Mouse (Mus musculus) heart, postnatal 0 days (tissue): ENCODE measurements around the gene Tll2. TPM values are rescaled to one million over a fixed set of nuclear protein-coding genes. Genes with fewer than 3 reads are reported as not detected.

Source experiments
- ATAC-seq: fragments of 200-750 bp; cut with Nextera tagmentation; 2 replicates; pipeline ENCODE4 v1.8.0; 2017; ENCODE audit warnings: low read depth, moderate number of reproducible peaks, moderate library complexity; ENCODE audit not compliant: insufficient read depth
- DNase-seq: peaks from one replicate; pipeline ENCODE4 v3.0.0-alpha.2; 2016; ENCODE audit warnings: low spot score
- H3K27ac ChIP-seq: fragments of 300-500 bp; sonication (generic); 2 replicates; pipeline ENCODE4 v1.5.1; 2014; ENCODE audit warnings: low read depth, mild to moderate bottlenecking
- H3K27me3 ChIP-seq: fragments of 300-500 bp; sonication (generic); 2 replicates; pipeline ENCODE4 v1.6.1; 2014; ENCODE audit warnings: low read length, mixed read lengths; ENCODE audit not compliant: control insufficient read depth, insufficient read depth
- H3K36me3 ChIP-seq: fragments of 300-500 bp; sonication (generic); replicated peaks from 2 replicates; pipeline ENCODE4 v1.6.1; 2014; ENCODE audit warnings: low read length, mixed read lengths; ENCODE audit not compliant: control insufficient read depth, insufficient read depth
- H3K4me1 ChIP-seq: fragments of 300-500 bp; sonication (generic); 2 replicates; pipeline ENCODE4 v1.6.1; 2014; ENCODE audit warnings: antibody characterized with exemption; ENCODE audit not compliant: control insufficient read depth, insufficient read depth
- H3K4me2 ChIP-seq: fragments of 300-500 bp; sonication (generic); 2 replicates; pipeline ENCODE4 v1.6.1; 2014; ENCODE audit warnings: low read depth, mild to moderate bottlenecking, low read length, moderate library complexity
- H3K4me3 ChIP-seq: fragments of 300-500 bp; sonication (generic); 2 replicates; pipeline ENCODE4 v1.5.1; 2014; ENCODE audit warnings: low read depth, low read length
- H3K9ac ChIP-seq: fragments of 300-500 bp; sonication (generic); replicated peaks from 2 replicates; pipeline ENCODE4 v1.6.1; 2014; ENCODE audit warnings: low read depth, low read length, mixed read lengths
- H3K9me3 ChIP-seq: fragments of 300-500 bp; sonication (generic); replicated peaks from 2 replicates; pipeline ENCODE4 v1.6.1; 2016; ENCODE audit warnings: low read length; ENCODE audit not compliant: control insufficient read depth
- CTCF ChIP-seq: IDR thresholded peaks from 2 replicates; pipeline ENCODE4 v1.5.1; 2016; ENCODE audit warnings: antibody characterized with exemption, control low read depth, low read depth
- EP300 ChIP-seq: IDR thresholded peaks from 2 replicates; pipeline ENCODE4 v1.6.1; 2016; ENCODE audit warnings: antibody characterized with exemption, low read depth
- WGBS: fragments of 180-500 bp; shearing (Covaris S2); extraction: QIAGEN DNeasy Blood & Tissue Kit; methylation state at CpG from one replicate; pipeline ENCODE4 v1.1.7; 2014; 5-methylcytosine and 5-hydroxymethylcytosine counted together
- polyA plus RNA-seq: library from polyadenylated mRNA; unstranded; fragments of >200 nt; fragmentation: Nextera tagmentation; extraction: Ambion mirVana; gene quantifications from 2 replicates; pipeline ENCODE4 v1.2.1, GENCODE M21; 2015
- total RNA-seq: library from RNA; depleted of rRNA; stranded (reverse); fragments of >200 nt; gene quantifications from 2 replicates; pipeline ENCODE4 v1.2.3, GENCODE M21; 2014; ENCODE audit warnings: low replicate concordance; rRNA removed

Tll2 gene
- total and polyA plus RNA-seq, 2 experiments from 2014 or later: 0.15 TPM

- Histone ChIP-seq H3K4me3 (no peak overlapping the region), H3K4me1 (no peaks in the 10 kb centered on the region), H3K36me3 (no peaks in the 10 kb centered on the region), H3K27ac (no peak overlapping the region), H3K27me3 (no peaks in the 10 kb centered on the region), H3K4me2 (no peak overlapping the region), H3K9me3 (no peaks in the 10 kb centered on the region), H3K9ac (no peak overlapping the region)
- DNase-seq (no peak), ATAC-seq (no peak)
- 65% methylated on average over 3 of the region's 3 CpGs for WGBS
- no peak for TF ChIP-seq CTCF
- no peak for TF ChIP-seq EP300
These were observed 158.5 kb downstream of the Tll2 start for GRCm38 (mm10) chr19:41048187-41048559.

DNA sequence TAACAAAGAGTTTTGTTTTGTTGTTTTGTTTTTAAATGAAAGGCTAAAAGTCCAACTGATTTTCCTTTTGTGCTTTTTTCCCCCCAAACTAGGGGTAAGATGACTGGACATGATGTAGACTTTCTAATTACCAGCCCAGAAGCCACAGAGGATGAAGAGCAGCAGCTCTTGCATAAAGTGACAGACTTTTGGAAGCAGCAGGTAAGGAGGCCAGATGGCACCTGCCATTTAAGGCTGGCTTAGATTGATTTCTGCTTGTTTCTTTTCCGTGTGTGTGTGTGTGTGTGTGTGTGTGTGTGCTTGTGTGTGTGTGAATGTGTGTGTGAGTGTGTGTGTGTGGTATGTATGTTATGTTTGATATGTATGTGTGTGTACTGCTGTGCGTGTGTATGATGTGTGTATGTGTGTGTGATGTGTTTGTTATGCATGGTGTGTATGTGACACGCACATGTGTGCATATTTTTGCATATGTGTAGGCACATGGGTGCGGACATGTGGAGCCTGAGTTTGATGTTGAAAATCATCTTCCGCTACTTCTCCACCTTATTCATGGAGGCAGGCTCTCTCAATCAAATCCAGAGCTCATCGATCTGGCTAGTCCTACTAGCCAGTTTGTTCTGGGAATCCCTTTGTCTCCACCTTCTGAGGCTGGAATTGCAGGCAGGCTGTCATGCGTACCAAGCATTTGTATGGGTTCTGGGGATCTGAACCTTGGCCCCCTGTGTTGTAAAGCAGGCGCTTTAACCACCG is 159.0 kb downstream of the Tll2 start:
- H3K9ac ChIP-seq: no peak overlapping the region
- WGBS: 77% methylated on average over 9 of the region's 9 CpGs
- no peaks in the 10 kb centered on the region for H3K27me3 ChIP-seq
- no peak overlapping the region for H3K4me2 ChIP-seq
- no peaks in the 10 kb centered on the region for H3K4me1 ChIP-seq
- no peaks in the 10 kb centered on the region for H3K36me3 ChIP-seq
- H3K9me3 ChIP-seq: no peaks in the 10 kb centered on the region
- H3K4me3 ChIP-seq: no peak overlapping the region
- TF ChIP-seq EP300 (no peak), CTCF (no peak)
- no peak for DNase-seq
- no peak overlapping the region for H3K27ac ChIP-seq
- no peak for ATAC-seq

DNA sequence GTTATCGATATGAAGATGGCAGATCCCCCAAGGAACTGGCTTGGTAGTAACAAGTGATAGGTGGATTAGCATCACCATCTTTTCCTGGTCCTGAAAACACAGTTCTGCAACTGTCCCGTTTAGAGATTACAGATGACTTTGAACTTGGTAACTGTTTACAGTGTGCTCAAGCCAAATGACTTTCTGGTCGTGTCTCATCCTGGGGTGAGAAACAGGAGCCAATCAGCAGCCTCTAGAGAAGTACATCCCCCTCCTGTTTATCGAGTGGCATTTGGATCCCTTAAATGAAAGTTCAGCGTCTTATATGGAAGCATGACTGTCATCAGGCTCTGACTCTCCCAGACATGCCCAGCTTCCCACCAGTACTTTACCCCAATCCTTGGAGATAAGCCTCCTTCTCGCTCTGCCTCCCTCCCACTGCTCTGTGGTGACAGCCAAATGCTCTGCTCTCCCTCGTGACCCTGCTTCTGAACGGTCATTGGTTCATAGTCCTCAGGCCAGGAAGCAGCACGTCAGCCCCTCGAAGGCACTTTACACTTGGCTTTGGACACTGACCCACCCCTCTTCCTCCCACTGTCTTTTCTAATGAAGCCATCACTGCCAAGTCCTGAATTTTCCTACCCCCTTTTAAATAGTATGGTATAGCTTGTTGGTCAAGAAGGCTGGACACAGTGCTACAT is 161.4 kb downstream of the Tll2 start:
- Histone ChIP-seq H3K27ac (no peak overlapping the region), H3K4me3 (no peak overlapping the region), H3K4me2 (peak overlapping the region; percentile 12; the same call in 1 of the 2 replicates), H3K4me1 (no peaks in the 10 kb centered on the region), H3K36me3 (no peaks in the 10 kb centered on the region), H3K9ac (no peak overlapping the region), H3K9me3 (no peaks in the 10 kb centered on the region), H3K27me3 (no peaks in the 10 kb centered on the region)
- WGBS: 24% methylated on average over 10 of the region's 10 CpGs
- ATAC-seq: peak; percentile 75
- no peak for DNase-seq
- no peak for TF ChIP-seq CTCF
- TF ChIP-seq EP300: no peak

DNA sequence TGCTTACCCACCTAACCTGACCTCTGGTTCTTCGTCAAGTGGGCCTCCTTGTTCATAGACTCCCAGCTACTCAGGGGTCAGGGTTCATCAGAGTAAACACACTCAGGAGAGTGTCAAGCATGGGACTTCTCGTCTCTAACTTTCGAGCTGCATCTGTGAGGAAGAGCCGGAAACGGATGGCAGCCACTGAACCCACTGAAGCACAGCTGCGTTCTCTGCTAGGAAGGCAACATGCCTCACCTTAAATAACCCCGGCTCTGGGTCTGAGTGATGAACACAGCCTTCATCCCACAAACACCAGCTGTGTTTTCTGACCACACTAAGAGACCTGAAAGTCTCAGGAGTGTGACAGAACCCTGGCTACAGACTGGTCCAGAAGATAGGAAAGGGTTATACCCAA is 167.5 kb downstream of the Tll2 start:
- WGBS: 71% methylated on average over 7 of the region's 7 CpGs
- Histone ChIP-seq H3K27me3 (no peaks in the 10 kb centered on the region), H3K4me2 (no peak overlapping the region), H3K9me3 (no peaks in the 10 kb centered on the region), H3K36me3 (no peaks in the 10 kb centered on the region), H3K4me3 (no peak overlapping the region), H3K9ac (no peak overlapping the region), H3K27ac (no peak overlapping the region), H3K4me1 (no peaks in the 10 kb centered on the region)
- no peak for TF ChIP-seq CTCF
- no peak for TF ChIP-seq EP300
- ATAC-seq: no peak
- no peak for DNase-seq

- Histone ChIP-seq H3K9me3 (no peaks in the 10 kb centered on the region), H3K27ac (no peak overlapping the region), H3K4me2 (no peak overlapping the region), H3K4me1 (no peaks in the 10 kb centered on the region), H3K4me3 (no peak overlapping the region), H3K27me3 (no peaks in the 10 kb centered on the region), H3K36me3 (no peaks in the 10 kb centered on the region), H3K9ac (no peak overlapping the region)
- TF ChIP-seq CTCF: no peak
- no peak for DNase-seq
- WGBS: 17% methylated on average over 4 of the region's 4 CpGs
- no peak for ATAC-seq
These were observed 170.7 kb downstream of the Tll2 start for GRCm38 (mm10) chr19:41035809-41036551.

Other genes starting within 250 kb of the Tll2 start
- gene Blnk, start 212.3 kb downstream of the Tll2 start, total RNA-seq: not detected in 2 replicates
- gene Blnk, start 212.3 kb downstream of the Tll2 start, polyA plus RNA-seq: 0.26 and 0.29 TPM in 2 replicates
- not detected in 2 replicates for gene Dntt, start 177.6 kb downstream of the Tll2 start, total RNA-seq
- gene Dntt, start 177.6 kb downstream of the Tll2 start, polyA plus RNA-seq: not detected in 2 replicates
- gene Opalin, start 129.7 kb downstream of the Tll2 start, total RNA-seq: not detected in 2 replicates
- not detected in 2 replicates for gene Opalin, start 129.7 kb downstream of the Tll2 start, polyA plus RNA-seq
- gene Tm9sf3, start 57.2 kb upstream of the Tll2 start, total RNA-seq: 91.6 and 111 TPM in 2 replicates
- 56.4 and 58.0 TPM in 2 replicates for gene Tm9sf3, start 57.2 kb upstream of the Tll2 start, polyA plus RNA-seq
- 0.50 and 1.5 TPM in 2 replicates for gene Pik3ap1, start 178.3 kb upstream of the Tll2 start, total RNA-seq
- gene Pik3ap1, start 178.3 kb upstream of the Tll2 start, polyA plus RNA-seq: 0.93 TPM in 2 replicates